18 mouse cellular contexts compared by ENCODE assay signal in the genomic region with DNA sequence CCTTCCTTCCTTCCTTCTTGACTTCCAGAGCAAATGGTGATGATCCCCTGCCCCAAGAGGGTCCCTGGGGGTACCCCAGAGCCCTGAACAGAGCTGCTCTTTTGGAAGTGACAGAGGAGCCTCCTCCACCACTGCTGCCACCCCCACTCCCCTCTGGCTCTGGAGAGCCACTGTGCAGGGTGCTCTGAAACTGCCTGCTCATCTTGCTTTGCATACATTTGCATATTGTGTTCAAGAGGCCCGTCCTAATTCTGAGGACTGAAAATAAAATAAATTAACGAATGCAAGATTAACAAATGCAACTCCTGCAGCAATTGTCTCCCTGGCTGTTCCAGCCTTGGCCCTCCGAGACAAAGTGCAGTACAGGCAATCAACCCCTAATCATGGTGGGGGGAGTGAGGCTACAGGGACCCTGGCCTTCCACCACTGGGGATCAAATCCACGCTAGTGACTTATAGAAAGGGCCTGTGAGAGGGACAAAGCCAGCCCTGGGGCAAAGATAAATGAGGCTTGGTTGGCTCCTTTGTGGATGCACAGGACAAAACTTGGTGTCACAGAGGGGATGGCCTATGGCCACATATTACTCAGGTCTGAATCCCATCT.
DNase-seq lines count a peak whose midpoint lies in the region; ATAC-seq lines count a peak whose summit lies in the region.
"Had no signal": no experiment of that assay in that cellular context is flagged by ENCODE, and none has a peak within 500 bp of the region (broad histone marks: within the 10 kb centered on the region; RNA-seq: fewer than 3 reads in every experiment).

No protein-coding gene starts in this region.

- no peak overlapping the region for H3K9ac ChIP-seq in heart, embryonic 13.5 days
- no peak overlapping the region for H3K9ac ChIP-seq in neural tube, embryonic 11.5 days (ENCODE audit: low read length)
- no peak overlapping the region for H3K9ac ChIP-seq in neural tube, embryonic 15.5 days (replicated peaks)
- H3K9ac ChIP-seq in forebrain, embryonic 16.5 days (replicated peaks; ENCODE audit: low read depth, low read length): no peak overlapping the region
- no peak overlapping the region for H3K9ac ChIP-seq in midbrain, embryonic 16.5 days (ENCODE audit: low read depth, low read length)
- H3K9ac ChIP-seq: embryonic facial prominence, embryonic 13.5 days; intestine, embryonic 15.5 days had no signal

- no peak overlapping the region for H3K4me3 ChIP-seq in heart, embryonic 13.5 days
- no peak overlapping the region for H3K4me3 ChIP-seq in neural tube, embryonic 11.5 days (ENCODE audit: low read depth, low read length)
- no peak overlapping the region for H3K4me3 ChIP-seq in neural tube, embryonic 15.5 days (replicated peaks)
- H3K4me3 ChIP-seq in forebrain, embryonic 16.5 days (replicated peaks; ENCODE audit: low read length): no peak overlapping the region
- no peak overlapping the region for H3K4me3 ChIP-seq in midbrain, embryonic 16.5 days (ENCODE audit: low read depth, low read length)
- H3K4me3 ChIP-seq: embryonic facial prominence, embryonic 13.5 days; intestine, embryonic 15.5 days had no signal

- peaks cover 41% of the 10 kb centered on the region for H3K27me3 ChIP-seq in heart, embryonic 13.5 days (replicated peaks)
- no peaks in the 10 kb centered on the region for H3K27me3 ChIP-seq in neural tube, embryonic 11.5 days (ENCODE audit: control insufficient read depth, insufficient read depth, low read length)
- no peaks in the 10 kb centered on the region for H3K27me3 ChIP-seq in neural tube, embryonic 15.5 days (replicated peaks)
- H3K27me3 ChIP-seq in forebrain, embryonic 16.5 days (replicated peaks; ENCODE audit: control insufficient read depth, insufficient read depth, low read length): no peaks in the 10 kb centered on the region; the same call in 1 of the 2 replicates
- no peaks in the 10 kb centered on the region for H3K27me3 ChIP-seq in midbrain, embryonic 16.5 days (ENCODE audit: control insufficient read depth, insufficient read depth, low read depth, low read length)

- ATAC-seq in heart, embryonic 13.5 days (ENCODE audit: extremely low read depth, insufficient number of reproducible peaks, low FRiP score, low TSS enrichment): no peak
- ATAC-seq in neural tube, embryonic 11.5 days (ENCODE audit: insufficient read depth, low FRiP score, low TSS enrichment): no peak
- ATAC-seq in neural tube, embryonic 15.5 days (ENCODE audit: low FRiP score): no peak
- ATAC-seq in forebrain, embryonic 16.5 days: peak; percentile 74
- peak; percentile 23; the same call in 1 of the 2 replicates for ATAC-seq in midbrain, embryonic 16.5 days
- no peak for ATAC-seq in cerebellum, adult (ENCODE audit: insufficient number of reproducible peaks, low FRiP score, low TSS enrichment)
- ATAC-seq: intestine, embryonic 15.5 days had no signal

- H3K27ac ChIP-seq in heart, embryonic 13.5 days (replicated peaks): no peak overlapping the region
- 0 out of 2 replicates have a peak overlapping the region, but pooled peaks have one; percentile 46 for H3K27ac ChIP-seq in neural tube, embryonic 11.5 days (ENCODE audit: low read depth, low read length)
- H3K27ac ChIP-seq in neural tube, embryonic 15.5 days (replicated peaks): no peak overlapping the region
- peak overlapping the region; percentile 10; the same call in 1 of the 2 replicates for H3K27ac ChIP-seq in forebrain, embryonic 16.5 days (ENCODE audit: low read length)
- peak overlapping the region; percentile 59 for H3K27ac ChIP-seq in midbrain, embryonic 16.5 days (ENCODE audit: low read length)
- H3K27ac ChIP-seq: embryonic facial prominence, embryonic 13.5 days; intestine, embryonic 15.5 days had no signal

- no peaks in the 10 kb centered on the region for H3K9me3 ChIP-seq in heart, embryonic 13.5 days
- H3K9me3 ChIP-seq in neural tube, embryonic 11.5 days (ENCODE audit: control insufficient read depth, low read length): no peaks in the 10 kb centered on the region
- H3K9me3 ChIP-seq in neural tube, embryonic 15.5 days (replicated peaks): no peaks in the 10 kb centered on the region
- H3K9me3 ChIP-seq in forebrain, embryonic 16.5 days (ENCODE audit: control insufficient read depth, low read length): no peaks in the 10 kb centered on the region
- H3K9me3 ChIP-seq in midbrain, embryonic 16.5 days (replicated peaks; ENCODE audit: control insufficient read depth, low read length, poor library complexity, severe bottlenecking): no peaks in the 10 kb centered on the region
- H3K9me3 ChIP-seq: embryonic facial prominence, embryonic 13.5 days; intestine, embryonic 15.5 days had no signal

- no peaks in the 10 kb centered on the region for H3K36me3 ChIP-seq in heart, embryonic 13.5 days
- H3K36me3 ChIP-seq in neural tube, embryonic 11.5 days (ENCODE audit: control insufficient read depth, insufficient read depth, low read length): no peaks in the 10 kb centered on the region
- H3K36me3 ChIP-seq in neural tube, embryonic 15.5 days: no peaks in the 10 kb centered on the region
- no peaks in the 10 kb centered on the region for H3K36me3 ChIP-seq in forebrain, embryonic 16.5 days (ENCODE audit: control insufficient read depth, insufficient read depth)
- no peaks in the 10 kb centered on the region for H3K36me3 ChIP-seq in midbrain, embryonic 16.5 days (ENCODE audit: control insufficient read depth, insufficient read depth, low read length)
- H3K36me3 ChIP-seq: embryonic facial prominence, embryonic 13.5 days; intestine, embryonic 15.5 days had no signal

- peak overlapping the region; percentile 21; the same call in 1 of the 2 replicates for H3K4me2 ChIP-seq in heart, embryonic 13.5 days
- H3K4me2 ChIP-seq in neural tube, embryonic 11.5 days (ENCODE audit: low read depth): no peak overlapping the region
- H3K4me2 ChIP-seq in neural tube, embryonic 15.5 days: no peak overlapping the region
- no peak overlapping the region for H3K4me2 ChIP-seq in forebrain, embryonic 16.5 days (ENCODE audit: low read length)
- H3K4me2 ChIP-seq in midbrain, embryonic 16.5 days (ENCODE audit: low read length): no peak overlapping the region
- H3K4me2 ChIP-seq: embryonic facial prominence, embryonic 13.5 days; heart, embryonic 11.5 days; intestine, embryonic 15.5 days; liver, embryonic 11.5 days had no signal

- 30% methylated on average over 4 of the region's 4 CpGs for WGBS in heart, embryonic 13.5 days
- WGBS in neural tube, embryonic 11.5 days: 35% methylated on average over 4 of the region's 4 CpGs
- WGBS in neural tube, embryonic 15.5 days: 17% methylated on average over 4 of the region's 4 CpGs
- 11% methylated on average over 4 of the region's 4 CpGs for WGBS in forebrain, embryonic 16.5 days
- WGBS in midbrain, embryonic 16.5 days: 19% methylated on average over 4 of the region's 4 CpGs

- H3K4me1 ChIP-seq in heart, embryonic 13.5 days: peaks cover 12% of the 10 kb centered on the region
- peaks cover 21% of the 10 kb centered on the region for H3K4me1 ChIP-seq in neural tube, embryonic 11.5 days (ENCODE audit: control insufficient read depth, insufficient read depth, low read length)
- peaks cover 28% of the 10 kb centered on the region for H3K4me1 ChIP-seq in neural tube, embryonic 15.5 days
- H3K4me1 ChIP-seq in forebrain, embryonic 16.5 days (replicated peaks; ENCODE audit: control insufficient read depth, insufficient read depth, low read length): peaks cover 29% of the 10 kb centered on the region
- peaks cover 17% of the 10 kb centered on the region for H3K4me1 ChIP-seq in midbrain, embryonic 16.5 days (ENCODE audit: control insufficient read depth, insufficient read depth, low read length)
- H3K4me1 ChIP-seq: embryonic facial prominence, embryonic 13.5 days; intestine, embryonic 15.5 days had no signal

- no peak for DNase-seq in heart, adult 8-10 months (ENCODE audit: low spot score)
- peak; percentile 24 for DNase-seq in neural tube, embryonic 11.5 days (ENCODE audit: low spot score)
- DNase-seq: B cell, adult 2 months; cerebellum, postnatal 14 days; gastrocnemius, postnatal 36 days; heart, postnatal 4 days; kidney, postnatal 36 days; lung, adult 18-20 months; lung, postnatal 14 days had no signal

Comparison
In these comparisons a context has a peak if more than half of its experiments do, and no peak if none do; other contexts are left out.
1. H3K27ac ChIP-seq: peak in neural tube, embryonic 11.5 days (single experiment), forebrain, embryonic 16.5 days (single experiment) and midbrain, embryonic 16.5 days (single experiment); none in heart, embryonic 13.5 days (single experiment) and neural tube, embryonic 15.5 days (single experiment).
2. ATAC-seq: peak in forebrain, embryonic 16.5 days (single experiment) and midbrain, embryonic 16.5 days (single experiment); none in heart, embryonic 13.5 days (single experiment), neural tube, embryonic 11.5 days (single experiment), neural tube, embryonic 15.5 days (single experiment) and cerebellum, adult (single experiment).